Mouse (Mus musculus) ES-E14 (cell line): Measurements from ENCODE around the gene Fat1.

Experiments used
- CHD2 ChIP-seq: IDR thresholded peaks from 2 replicates; pipeline ENCODE4 v1.6.1; 2014; ENCODE audit warnings: mild to moderate bottlenecking, low read depth, low read length, inconsistent platforms
- HCFC1 ChIP-seq: IDR thresholded peaks from 2 replicates; pipeline ENCODE4 v1.6.1; 2012; ENCODE audit warnings: low read length, inconsistent platforms, borderline replicate concordance; ENCODE audit not compliant: insufficient read depth
- MAFK ChIP-seq: IDR thresholded peaks from 2 replicates; pipeline ENCODE4 v1.6.1; 2014; ENCODE audit warnings: mild to moderate bottlenecking, low read depth, low read length, inconsistent platforms; ENCODE audit not compliant: insufficient read depth
- ZC3H11A ChIP-seq: IDR thresholded peaks from 2 replicates; pipeline ENCODE4 v1.6.1; 2012; ENCODE audit warnings: low read depth, mild to moderate bottlenecking, inconsistent platforms, low read length, borderline replicate concordance
- ZNF384 ChIP-seq: IDR thresholded peaks from 2 replicates; pipeline ENCODE4 v1.6.1; 2012; ENCODE audit warnings: low read depth, low read length, inconsistent platforms

GRCm38 (mm10) chr8:44996493-44996892 lies 61.2 kb downstream of the Fat1 start:
- no peak for TF ChIP-seq MAFK
- no peak for TF ChIP-seq CHD2
- no peak for TF ChIP-seq ZC3H11A
- TF ChIP-seq ZNF384 = no peak
- no peak for TF ChIP-seq HCFC1
